Mouse (Mus musculus) thymus, adult 18-20 months (tissue): ENCODE measurements at regions not wholly inside any gene's neighbourhood (a gene's known extent, or its start where the extent isn't known, plus 50 kb on each side); places are given as distances from the start of the nearest gene placed in this dataset.
"Not testable (repeated sequence)": the region's sequence is repeated elsewhere in the genome, so short reads cannot be mapped to it uniquely, and the experiment has no call there.

Experiments
- DNase-seq, 2 experiments: peaks; one replicate each; pipeline ENCODE4 v3.0.0; 2022; ENCODE audit warnings: mixed read lengths in 2 of 2

- no peak for DNase-seq
Observed at GRCm38 (mm10) chr10:14333344-14333743, 212.1 kb downstream of the Adgrg6 start.

DNA sequence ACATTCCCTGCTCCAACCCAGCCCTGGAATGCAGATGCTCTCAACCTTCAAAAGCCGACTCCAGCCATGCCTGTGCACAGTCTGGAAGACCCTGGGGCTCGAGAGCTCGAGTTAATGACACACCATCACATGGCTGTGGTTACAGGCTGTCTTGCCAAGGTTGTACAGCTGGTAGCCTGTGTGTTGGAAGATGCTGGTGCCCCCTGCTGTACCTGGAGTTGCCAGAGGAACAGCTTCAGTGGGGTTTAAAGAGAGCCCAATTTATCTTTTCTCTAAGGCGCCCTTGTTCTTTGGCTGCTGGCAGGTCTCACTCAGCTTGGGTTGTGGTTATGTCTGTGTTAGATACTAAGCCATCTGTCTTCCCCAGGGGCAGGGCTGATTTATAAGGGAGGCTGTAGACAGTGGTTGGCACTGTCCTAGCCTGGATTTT, 212.8 kb downstream of the Adgrg6 start:
- peak in 1 of 2 experiments; percentile 21 for DNase-seq

- no peak for DNase-seq
Observed at GRCm38 (mm10) chr10:14328846-14329245, 216.6 kb downstream of the Adgrg6 start.

DNA sequence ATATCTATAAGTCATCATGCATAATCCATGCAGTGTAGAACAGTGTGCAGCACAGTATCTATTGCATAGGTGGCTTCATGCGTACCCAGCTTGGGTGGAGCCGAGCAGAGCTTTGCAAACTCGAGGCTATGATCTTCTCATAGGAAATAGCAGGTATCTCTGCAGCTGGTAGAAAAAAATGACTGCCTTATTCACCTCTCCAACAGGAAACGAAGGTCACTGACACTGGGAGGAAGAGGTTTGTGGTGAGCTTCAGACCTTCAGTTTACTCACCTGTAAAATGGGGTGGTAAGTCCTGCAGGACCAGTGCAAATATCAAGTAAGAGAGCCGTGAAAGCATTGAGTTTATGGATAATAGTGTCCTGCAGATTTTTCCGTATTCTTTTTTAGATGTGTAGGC, 219.2 kb downstream of the Adgrg6 start:
- no peak for DNase-seq

GRCm38 (mm10) chr10:14321503-14321902, 224.0 kb downstream of the Adgrg6 start:
- peak; percentile 51 to 59 for DNase-seq

- DNase-seq = no peak
Observed at GRCm38 (mm10) chr10:14315232-14315631, 230.2 kb downstream of the Adgrg6 start.

GRCm38 (mm10) chr10:14314607-14315006, 230.9 kb downstream of the Adgrg6 start:
- peak; percentile 49 to 75 for DNase-seq

DNA sequence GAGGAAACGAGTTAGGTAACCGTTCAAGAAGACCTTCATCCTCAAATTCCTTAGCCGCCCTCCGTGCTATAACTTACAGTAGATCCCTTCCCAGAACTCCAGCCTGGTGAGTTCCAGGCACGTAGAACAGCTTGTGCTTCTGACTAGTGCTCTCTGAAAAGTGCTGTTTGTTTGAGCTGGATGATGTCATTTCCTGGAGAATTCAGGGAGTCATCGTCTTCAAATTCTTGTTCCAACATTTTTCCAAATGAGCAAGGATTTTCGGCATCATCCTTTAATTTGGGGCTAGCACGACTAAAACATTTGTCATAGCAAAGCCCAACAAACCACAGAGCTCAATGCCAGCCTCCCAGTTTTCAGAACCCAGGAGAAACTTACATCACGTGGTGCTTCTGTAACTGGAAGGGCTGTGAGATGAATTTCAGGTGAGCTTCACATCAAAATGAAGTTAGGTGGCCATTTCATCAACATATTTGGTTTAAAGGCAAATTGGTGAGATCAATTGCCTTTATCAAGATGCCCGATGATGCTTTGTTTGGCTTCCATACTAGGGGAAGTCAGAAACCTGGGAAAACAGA, 231.4 kb downstream of the Adgrg6 start:
- DNase-seq = no peak

DNA sequence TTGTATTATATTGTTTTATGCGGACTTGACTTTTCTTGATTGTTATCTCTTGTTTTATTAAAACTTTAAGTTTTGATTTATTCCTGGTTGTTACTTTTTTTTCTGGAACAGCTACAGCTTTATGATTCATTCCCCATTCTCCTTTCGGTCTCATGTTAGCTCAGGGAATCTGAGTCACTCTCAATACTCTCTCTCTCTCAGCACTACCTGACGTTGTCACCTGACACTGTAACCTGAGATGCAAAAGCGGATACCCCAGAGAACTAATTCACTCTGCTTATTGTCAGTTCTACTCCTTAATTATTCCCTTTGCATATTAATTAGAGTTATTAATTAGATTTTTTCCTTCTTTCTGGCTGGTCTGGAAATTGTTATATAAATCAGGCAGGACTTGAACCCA, 232.5 kb downstream of the Adgrg6 start:
- DNase-seq = no peak

- DNase-seq = no peak
Observed at GRCm38 (mm10) chr10:14311962-14312361, 233.5 kb downstream of the Adgrg6 start.

GRCm38 (mm10) chr10:14306811-14307210, 238.6 kb downstream of the Adgrg6 start:
- DNase-seq = no peak

DNA sequence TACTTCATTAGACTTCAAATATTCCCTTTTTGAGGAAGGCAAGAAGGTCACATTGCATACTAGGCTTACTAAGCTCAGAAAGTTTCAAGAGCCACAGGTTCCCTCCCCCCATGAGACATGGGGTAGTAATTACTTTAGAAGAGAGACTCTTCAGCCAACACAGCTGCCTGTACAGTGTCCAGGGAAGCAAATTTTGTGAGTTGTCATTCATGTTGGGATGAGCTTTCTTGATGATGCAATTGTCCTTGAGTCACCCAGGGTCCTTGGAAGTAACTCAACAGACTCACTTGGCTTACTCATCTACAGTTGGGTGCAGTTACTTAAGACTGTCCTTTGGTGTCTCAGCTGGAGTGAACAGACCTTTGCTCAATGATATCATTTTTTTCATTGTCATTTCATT, 242.0 kb downstream of the Adgrg6 start:
- DNase-seq = no peak

GRCm38 (mm10) chr10:14296147-14296546, 249.3 kb downstream of the Adgrg6 start:
- DNase-seq = no peak

DNA sequence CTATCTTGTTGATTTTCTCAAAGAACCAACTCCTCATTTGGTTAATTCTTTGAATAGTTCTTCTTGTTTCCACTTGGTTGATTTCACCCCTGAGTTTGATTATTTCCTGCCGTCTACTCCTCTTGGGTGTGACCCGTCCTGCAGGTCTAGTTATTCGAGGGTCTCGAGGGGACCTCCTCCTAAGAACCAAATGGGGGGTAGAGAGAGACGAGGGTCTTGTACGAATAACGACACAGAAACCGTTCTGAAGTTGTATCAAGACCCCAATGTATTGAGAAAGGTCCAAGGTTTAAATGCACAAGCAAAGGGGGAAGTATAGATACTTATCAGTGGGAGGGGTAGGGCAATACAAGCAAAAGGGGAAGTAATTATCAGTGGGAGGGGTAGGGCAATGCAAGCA, 252.8 kb downstream of the Adgrg6 start:
- DNase-seq = not testable (repeated sequence)

- no peak for DNase-seq
Observed at GRCm38 (mm10) chr10:14287551-14287950, 257.9 kb downstream of the Adgrg6 start.

- DNase-seq = no peak
Observed at GRCm38 (mm10) chr10:14276631-14277030, 268.8 kb downstream of the Adgrg6 start.

GRCm38 (mm10) chr10:14275477-14275876, 270.0 kb downstream of the Adgrg6 start:
- no peak for DNase-seq

GRCm38 (mm10) chr10:14270008-14270407, 275.5 kb downstream of the Adgrg6 start:
- DNase-seq = no peak

DNA sequence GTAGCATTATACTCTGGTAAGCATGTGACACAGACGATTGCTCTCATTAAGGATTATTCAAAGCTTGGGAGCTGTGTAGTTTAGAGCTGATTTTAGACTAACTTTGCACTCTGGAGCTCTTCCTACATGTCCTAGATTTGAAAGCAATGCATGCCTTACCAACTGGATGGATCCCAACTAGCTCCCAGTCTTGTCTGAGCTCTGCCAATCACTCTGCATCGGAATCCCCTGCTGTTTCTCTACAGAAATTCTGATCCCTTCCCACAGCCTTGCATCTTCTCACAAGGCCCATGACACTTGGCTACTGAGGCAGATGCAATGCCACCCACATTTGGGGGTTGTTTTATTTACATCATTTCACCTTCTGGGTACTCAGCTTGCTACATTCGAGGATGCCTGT, 277.8 kb downstream of the Adgrg6 start:
- no peak for DNase-seq

DNA sequence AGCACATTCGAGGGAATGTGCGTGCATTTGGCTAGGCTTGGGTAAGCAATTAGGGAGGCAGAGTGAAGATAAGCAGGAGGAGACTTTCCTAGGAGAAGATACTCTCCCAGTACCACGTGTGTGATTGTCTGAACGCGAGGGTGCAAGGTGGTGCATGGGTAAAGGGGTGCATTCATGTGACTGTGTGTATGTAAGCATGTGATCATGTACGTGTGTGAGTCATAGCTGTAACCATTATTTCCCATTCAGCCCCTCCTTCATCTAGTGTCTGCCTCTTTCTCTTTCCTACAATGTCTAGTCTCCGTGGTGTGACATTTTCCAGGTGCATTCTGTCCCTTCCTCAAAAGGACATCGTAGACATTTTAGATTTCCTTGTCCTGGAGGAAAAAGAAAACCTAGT, 273.8 kb downstream of the Hivep2 start:
- no peak for DNase-seq

- peak; percentile 30 to 52 for DNase-seq
Observed at GRCm38 (mm10) chr10:14234896-14235604, 269.2 kb downstream of the Hivep2 start.

GRCm38 (mm10) chr10:14234005-14234602, 268.2 kb downstream of the Hivep2 start:
- DNase-seq = no peak

GRCm38 (mm10) chr10:14233335-14233734, 267.5 kb downstream of the Hivep2 start:
- no peak for DNase-seq

DNA sequence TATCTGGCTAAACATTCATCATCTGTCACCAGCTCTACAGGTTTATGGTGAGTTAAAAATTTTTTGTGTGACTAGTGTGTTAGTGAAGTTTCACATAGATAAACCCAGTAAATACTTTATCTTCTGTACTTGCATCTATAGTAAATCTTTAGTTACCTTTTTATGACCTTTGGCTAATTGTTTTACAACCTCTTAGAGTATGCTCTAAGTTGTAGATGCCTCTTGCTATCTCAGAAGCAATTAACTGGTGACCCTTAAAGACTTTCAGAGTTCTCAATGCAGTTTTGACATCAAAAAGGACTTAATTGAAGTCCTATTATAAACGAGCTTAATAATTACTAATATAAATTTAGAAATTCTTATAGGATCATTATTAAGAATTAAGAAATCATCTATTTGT, 265.6 kb downstream of the Hivep2 start:
- no peak for DNase-seq
